Mouse (Mus musculus): ENCODE results near the gene Gxylt2.

The Gxylt2 gene

GRCm38 (mm10) chr6:100716152-100716551 is 11.6 kb downstream of the Gxylt2 start:
- DNase-seq = no peak

- no peak for DNase-seq
Observed at GRCm38 (mm10) chr6:100716817-100717216, 12.3 kb downstream of the Gxylt2 start.

GRCm38 (mm10) chr6:100720098-100720501 is 15.6 kb downstream of the Gxylt2 start:
- DNase-seq = peak; percentile 12

GRCm38 (mm10) chr6:100720882-100721721 is 16.6 kb downstream of the Gxylt2 start:
- no peak for DNase-seq

GRCm38 (mm10) chr6:100731996-100732375 is 27.5 kb downstream of the Gxylt2 start:
- peak; percentile 17 for DNase-seq

DNA sequence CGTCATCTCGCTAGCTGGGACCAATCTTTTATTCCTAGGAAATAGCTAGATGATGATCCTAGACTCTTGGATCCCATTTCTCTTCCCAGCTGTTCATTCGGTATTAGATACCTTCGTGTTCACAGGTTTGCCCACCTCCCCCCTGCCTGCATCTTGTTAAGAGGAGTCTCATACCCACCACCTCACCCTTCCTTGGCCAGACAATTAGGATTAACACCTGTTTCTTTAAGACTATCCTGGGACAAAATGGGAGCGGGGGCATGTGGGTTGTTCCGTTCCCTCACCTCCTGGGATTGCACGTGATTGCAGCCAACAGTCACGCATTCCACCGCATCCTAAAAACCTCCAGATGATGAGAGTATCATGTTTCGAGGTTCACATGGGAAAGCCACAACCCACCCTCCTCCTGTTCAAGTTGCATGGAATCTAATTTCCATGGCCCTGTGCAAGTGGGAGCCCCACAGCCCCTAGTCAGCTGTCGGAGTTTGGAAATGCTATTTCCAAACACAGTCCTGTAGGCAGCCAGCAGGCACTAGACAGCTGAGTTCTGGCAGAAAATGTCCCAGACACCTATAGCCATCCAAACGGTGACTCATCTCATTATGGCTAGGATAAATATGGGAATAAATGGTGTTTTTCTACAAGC is 28.0 kb downstream of the Gxylt2 start:
- no peak for DNase-seq

DNA sequence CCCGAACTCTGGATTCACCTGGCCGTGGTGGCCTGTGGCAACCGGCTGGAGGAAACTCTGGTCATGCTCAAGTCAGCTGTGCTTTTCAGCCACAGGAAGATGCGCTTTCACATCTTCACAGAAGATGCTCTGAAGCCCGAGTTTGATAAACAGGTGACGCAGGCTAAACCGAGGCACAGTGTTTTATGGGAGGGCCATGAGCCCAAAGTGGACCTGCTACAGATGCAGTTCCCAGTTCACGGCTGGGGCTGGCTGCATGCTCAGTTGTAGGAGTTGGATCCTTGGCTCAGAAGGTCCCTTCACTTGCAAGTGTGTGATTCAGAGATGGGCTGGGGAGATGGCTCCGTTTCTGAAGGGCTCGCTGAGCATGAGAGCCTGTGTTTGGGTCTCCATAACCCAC is 28.7 kb downstream of the Gxylt2 start:
- no peak for DNase-seq

DNA sequence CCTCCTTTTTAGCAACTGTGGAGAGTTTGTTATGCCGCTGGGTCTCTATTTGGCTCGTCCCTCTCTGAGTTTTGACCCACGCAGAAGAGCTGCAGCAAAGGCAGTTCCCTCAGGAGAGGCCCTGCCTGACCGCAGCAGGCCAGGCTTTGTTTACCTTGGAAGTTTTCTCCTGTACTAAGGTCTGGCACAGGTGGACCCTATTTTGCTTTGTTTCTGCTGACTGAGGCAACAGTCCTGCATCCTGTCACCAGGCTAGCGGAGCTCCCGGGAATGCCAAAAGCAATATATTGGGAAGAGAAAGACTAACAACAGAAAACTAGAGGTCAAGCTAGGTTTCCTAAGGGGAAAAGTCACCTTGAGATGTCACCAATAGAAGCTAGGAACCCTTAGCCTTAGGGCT is 29.8 kb downstream of the Gxylt2 start:
- no peak for DNase-seq

DNA sequence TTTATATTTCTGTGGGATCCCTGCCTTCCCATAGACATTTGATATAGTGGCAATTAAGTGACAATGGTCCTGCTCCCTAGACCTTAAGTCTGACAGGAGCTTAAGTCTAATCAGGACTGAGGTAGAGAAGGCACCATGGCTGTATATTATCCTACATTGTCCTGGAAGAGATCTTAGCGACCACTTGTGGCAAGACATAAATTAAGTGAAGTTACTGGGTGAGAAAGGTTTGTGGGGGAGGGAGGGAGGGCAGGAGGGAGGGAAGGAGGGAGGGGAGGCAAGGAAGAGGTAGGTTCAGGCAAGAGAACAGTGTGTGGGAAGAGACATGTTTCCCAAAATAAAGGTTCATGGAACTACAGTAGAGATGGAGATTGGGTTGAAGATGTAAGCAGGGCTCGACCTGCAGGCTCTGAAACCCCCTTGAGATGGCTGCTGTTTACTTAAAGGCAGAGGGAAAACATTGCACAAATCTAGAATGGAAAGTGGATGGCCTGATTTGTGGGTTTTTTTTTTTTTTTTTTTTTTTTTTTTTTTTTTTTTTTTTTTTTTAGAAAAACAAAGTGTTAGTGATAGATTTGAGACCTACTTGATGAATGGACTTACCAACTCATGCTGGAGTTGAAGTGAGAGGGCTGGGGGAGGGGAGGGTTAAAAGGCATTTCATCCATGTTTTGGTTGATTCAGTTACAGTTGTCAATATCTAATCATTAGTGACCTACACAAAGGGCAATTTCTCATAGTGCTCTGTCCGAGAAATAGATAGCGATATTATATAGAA is 54.1 kb downstream of the Gxylt2 start:
- DNase-seq = no peak

DNA sequence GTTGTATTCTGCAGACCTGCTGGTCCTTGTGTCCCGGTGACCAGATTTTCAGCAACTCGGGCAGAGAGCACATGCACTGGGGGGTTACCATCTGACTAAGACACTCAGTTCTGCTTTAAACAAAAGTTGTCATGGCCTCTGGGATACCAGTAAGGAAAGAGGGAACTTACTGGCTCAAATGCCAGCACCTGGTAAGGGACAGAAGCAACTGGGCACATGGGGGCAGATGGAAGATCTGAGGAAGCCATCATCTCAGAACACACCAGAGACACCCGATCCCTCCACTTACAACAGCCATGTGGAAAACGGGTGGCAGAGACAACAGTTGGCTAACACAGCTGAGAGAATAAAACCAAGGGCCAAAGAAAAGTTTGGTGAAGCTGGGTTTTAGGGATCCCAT is 63.2 kb downstream of the Gxylt2 start:
- DNase-seq = no peak

GRCm38 (mm10) chr6:100775923-100776505 is 71.5 kb downstream of the Gxylt2 start:
- DNase-seq = no peak

GRCm38 (mm10) chr6:100778595-100778994 is 74.1 kb downstream of the Gxylt2 start:
- DNase-seq = no peak

DNA sequence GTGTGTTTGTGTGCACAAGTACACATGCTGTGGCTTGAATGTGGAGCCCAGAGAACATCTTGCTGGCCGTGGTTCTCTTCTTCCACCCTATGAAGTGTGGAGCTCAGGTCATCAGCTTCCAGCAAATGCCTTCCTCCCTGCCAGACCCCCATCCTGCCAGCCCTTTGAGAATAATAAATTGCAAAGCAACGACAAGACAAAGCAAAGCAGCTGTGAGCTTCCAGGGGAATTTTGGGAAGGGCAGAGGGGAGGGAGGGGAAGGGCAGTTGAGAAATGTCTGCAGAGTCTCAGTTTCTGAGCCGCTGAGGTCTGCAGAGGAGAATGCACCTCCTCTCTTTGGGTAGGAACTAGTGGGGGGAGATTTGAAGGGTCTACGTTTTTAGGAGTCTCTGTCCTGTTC is 75.9 kb downstream of the Gxylt2 start:
- DNase-seq = no peak

- peak; percentile 14 for DNase-seq
Observed at GRCm38 (mm10) chr6:100781644-100782043, 77.1 kb downstream of the Gxylt2 start.

DNA sequence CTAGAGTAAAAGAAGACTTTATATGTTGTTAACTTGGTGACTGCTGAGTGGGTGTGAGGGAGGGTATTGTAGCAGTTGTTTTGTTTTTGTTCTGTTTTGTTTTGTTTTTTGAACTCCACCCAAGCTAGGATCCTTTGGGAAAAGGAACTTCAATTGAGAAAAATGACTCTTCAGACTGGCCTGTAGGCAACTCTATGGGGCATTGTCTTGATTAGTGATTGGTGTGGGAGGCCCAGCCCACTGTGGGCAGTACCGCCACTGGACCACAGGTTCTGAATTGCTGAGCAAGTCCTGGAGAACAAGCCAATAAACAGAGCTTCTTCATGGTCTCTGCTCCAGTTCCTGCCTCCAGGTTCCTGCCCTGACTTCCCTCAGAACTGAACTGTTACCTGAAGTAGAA is 83.2 kb downstream of the Gxylt2 start:
- DNase-seq = no peak

- DNase-seq = no peak
Observed at GRCm38 (mm10) chr6:100789161-100789560, 84.6 kb downstream of the Gxylt2 start.

GRCm38 (mm10) chr6:100792055-100792659 is 87.6 kb downstream of the Gxylt2 start:
- DNase-seq = no peak

DNA sequence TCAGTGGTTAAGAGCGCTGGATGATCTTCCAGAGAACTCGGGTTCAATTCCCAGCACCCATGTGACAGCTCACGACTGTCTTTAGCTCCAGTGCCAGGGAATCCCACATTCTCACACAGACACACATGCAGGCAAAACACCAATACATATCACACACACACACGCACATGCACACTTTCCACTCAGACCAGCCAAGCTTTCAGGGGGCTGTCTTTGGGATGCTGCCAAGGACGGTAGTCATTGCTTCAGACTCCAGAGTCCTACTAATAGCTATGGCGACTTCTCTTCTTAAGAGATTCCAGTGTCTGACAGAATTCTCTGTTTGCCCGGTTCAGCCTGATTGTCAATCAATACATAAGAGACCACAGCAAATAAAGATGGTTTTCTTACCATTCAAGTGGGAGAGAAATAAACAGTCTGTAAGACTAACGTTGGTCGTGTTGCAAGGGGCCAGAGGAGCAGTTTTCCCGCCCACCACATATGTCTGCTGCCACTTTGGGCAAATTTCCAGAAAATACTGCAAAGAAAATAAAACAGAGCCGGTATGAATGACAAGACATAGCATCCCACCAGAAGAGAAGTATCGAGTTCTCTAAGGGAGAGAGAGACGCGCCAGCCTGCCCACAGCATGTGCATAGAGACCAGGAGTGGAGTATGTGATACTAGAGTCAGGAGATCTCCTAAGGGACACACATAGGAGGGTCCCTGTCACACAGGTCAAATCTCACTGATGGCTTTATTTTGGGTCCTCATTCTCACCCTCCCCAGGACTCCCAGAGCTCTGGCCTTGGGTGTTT is 88.6 kb downstream of the Gxylt2 start:
- no peak for DNase-seq

GRCm38 (mm10) chr6:100795797-100796196 is 91.3 kb downstream of the Gxylt2 start:
- DNase-seq = peak; percentile 57

- DNase-seq = no peak
Observed at GRCm38 (mm10) chr6:100799290-100799689, 94.8 kb downstream of the Gxylt2 start.

GRCm38 (mm10) chr6:100799766-100800165 is 95.2 kb downstream of the Gxylt2 start:
- DNase-seq = no peak

DNA sequence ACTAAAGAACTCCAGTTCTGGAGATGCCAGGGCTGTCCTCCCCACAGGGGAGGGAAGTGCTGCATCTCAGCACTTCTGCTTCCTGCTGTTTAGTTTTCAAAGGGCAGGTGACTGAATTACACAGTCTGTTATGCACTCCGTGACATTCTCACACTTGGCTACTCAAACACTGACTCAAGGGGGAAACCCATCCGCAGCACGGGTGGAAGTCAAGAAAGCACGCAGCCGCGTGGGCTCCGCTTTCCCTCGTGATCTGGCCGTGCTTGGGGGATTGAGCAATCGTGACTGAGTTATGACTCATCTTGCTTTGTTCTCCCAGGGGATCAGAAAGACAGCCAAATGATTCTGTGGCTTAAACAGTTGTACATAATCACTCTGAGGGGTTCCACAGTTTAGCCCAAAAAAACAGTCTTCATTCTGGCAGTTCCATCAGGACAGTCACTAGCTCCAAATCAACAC is 96.0 kb downstream of the Gxylt2 start:
- peak; percentile 37 for DNase-seq
